Mouse (Mus musculus) kidney, postnatal 10 days (tissue): ENCODE measurements around the gene Arhgef39.
A peak's percentile ranks its signal among the peaks of the same experiment; 100 is the strongest.

Experiments used
- DNase-seq: peaks from one replicate; pipeline ENCODE4 v3.0.0; 2021; ENCODE audit warnings: mixed read lengths

Arhgef39 gene

GRCm38 (mm10) chr4:43477857-43478533, 21.5 kb downstream of the Arhgef39 start:
- DNase-seq = peak; percentile 92

GRCm38 (mm10) chr4:43476604-43477003, 22.9 kb downstream of the Arhgef39 start:
- DNase-seq = peak; percentile 52

GRCm38 (mm10) chr4:43473636-43474035, 25.9 kb downstream of the Arhgef39 start:
- no peak for DNase-seq

- DNase-seq = no peak
These were observed 29.2 kb downstream of the Arhgef39 start for GRCm38 (mm10) chr4:43470301-43470700.

GRCm38 (mm10) chr4:43466872-43467271, 32.6 kb downstream of the Arhgef39 start:
- no peak for DNase-seq

GRCm38 (mm10) chr4:43465935-43466334, 33.6 kb downstream of the Arhgef39 start:
- DNase-seq = no peak

GRCm38 (mm10) chr4:43463102-43463501, 36.4 kb downstream of the Arhgef39 start:
- DNase-seq = no peak

GRCm38 (mm10) chr4:43457124-43457523, 42.4 kb downstream of the Arhgef39 start:
- no peak for DNase-seq

GRCm38 (mm10) chr4:43456470-43456869, 43.0 kb downstream of the Arhgef39 start:
- no peak for DNase-seq

GRCm38 (mm10) chr4:43454041-43454836, 45.3 kb downstream of the Arhgef39 start, which contains the start of gene Cd72:
Gene Cd72 (minus strand): TSS chr4:43454628.
- DNase-seq = no peak

- DNase-seq = no peak
These were observed 46.1 kb downstream of the Arhgef39 start for GRCm38 (mm10) chr4:43453413-43453812.

- no peak for DNase-seq
These were observed 47.2 kb downstream of the Arhgef39 start for GRCm38 (mm10) chr4:43452315-43452714.

GRCm38 (mm10) chr4:43448554-43448953, 50.9 kb downstream of the Arhgef39 start:
- no peak for DNase-seq

- no peak for DNase-seq
These were observed 52.2 kb downstream of the Arhgef39 start for GRCm38 (mm10) chr4:43447251-43447650.
